Mouse (Mus musculus): ENCODE results near the gene Cyp2c70. TPM values are rescaled to one million over a fixed set of nuclear protein-coding genes. Genes with fewer than 3 reads are reported as not detected.
A peak's percentile ranks its signal among the peaks of the same experiment; 100 is the strongest.
"Not testable (repeated sequence)": the region's sequence is repeated elsewhere in the genome, so short reads cannot be mapped to it uniquely, and the experiment has no call there.

Cyp2c70 gene
- total RNA-seq, 1 experiment, result not detected

- H3K9ac ChIP-seq (ENCODE audit: insufficient read depth, low read depth, low read length, poor library complexity, severe bottlenecking), result no peak overlapping the region
- H3K36me3 ChIP-seq (ENCODE audit: control insufficient read depth, insufficient read depth, low read length, poor library complexity, severe bottlenecking), result no peaks in the 10 kb centered on the region
- no peak for DNase-seq (ENCODE audit: low read depth, low spot score)
- TF ChIP-seq ZNF384 (IDR thresholded peaks at IDR 0.05; ENCODE audit: low read depth, low read length), result no peak
- no peak for TF ChIP-seq ZC3H11A (IDR thresholded peaks at IDR 0.05; ENCODE audit: borderline replicate concordance, low read depth, low read length)
- no peak for TF ChIP-seq MAFK (IDR thresholded peaks at IDR 0.05; ENCODE audit: insufficient read depth, low read depth, low read length)
- no peak for TF ChIP-seq CHD2 (IDR thresholded peaks at IDR 0.05; ENCODE audit: low read depth, low read length)
- TF ChIP-seq HCFC1 (IDR thresholded peaks at IDR 0.05; ENCODE audit: borderline replicate concordance, insufficient read depth, low read length), result no peak
- H3K27ac ChIP-seq (ENCODE audit: insufficient read depth, low read depth, low read length, poor library complexity, severe bottlenecking), result no peak overlapping the region
- H3K4me3 ChIP-seq (ENCODE audit: insufficient read depth in 1 of 2, low read depth in 1 of 2, low read length in 2 of 2, poor library complexity in 1 of 2, severe bottlenecking in 1 of 2), result no peak overlapping the region
- in situ Hi-C loops (cut with MboI; ENCODE audit: low sequenced_read_pairs in 2 of 2, unreplicated experiment in 2 of 2), result no loop called here
- H3K9me3 ChIP-seq (ENCODE audit: control insufficient read depth, insufficient read depth, low read depth, low read length), result no peaks in the 10 kb centered on the region
- no peaks in the 10 kb centered on the region for H3K4me1 ChIP-seq (ENCODE audit: control insufficient read depth in 2 of 2, insufficient read depth in 2 of 2, low read length in 2 of 2, poor library complexity in 1 of 2)
Measured at GRCm38 (mm10) chr19:40190596-40190995, 3.5 kb upstream of the Cyp2c70 start.

GRCm38 (mm10) chr19:40183600-40183999 lies 3.5 kb downstream of the Cyp2c70 start:
- no peak overlapping the region for H3K4me3 ChIP-seq (ENCODE audit: insufficient read depth in 1 of 2, low read depth in 1 of 2, low read length in 2 of 2, poor library complexity in 1 of 2, severe bottlenecking in 1 of 2)
- no peaks in the 10 kb centered on the region for H3K36me3 ChIP-seq (ENCODE audit: control insufficient read depth, insufficient read depth, low read length, poor library complexity, severe bottlenecking)
- H3K27ac ChIP-seq (ENCODE audit: insufficient read depth, low read depth, low read length, poor library complexity, severe bottlenecking), result no peak overlapping the region
- no peak for DNase-seq (ENCODE audit: low read depth, low spot score)
- in situ Hi-C loops (cut with MboI; ENCODE audit: low sequenced_read_pairs in 2 of 2, unreplicated experiment in 2 of 2), result no loop called here
- H3K4me1 ChIP-seq (ENCODE audit: control insufficient read depth in 2 of 2, insufficient read depth in 2 of 2, low read length in 2 of 2, poor library complexity in 1 of 2), result no peaks in the 10 kb centered on the region
- TF ChIP-seq MAFK (IDR thresholded peaks at IDR 0.05; ENCODE audit: insufficient read depth, low read depth, low read length) (no peak), HCFC1 (IDR thresholded peaks at IDR 0.05; ENCODE audit: borderline replicate concordance, insufficient read depth, low read length) (no peak), CHD2 (IDR thresholded peaks at IDR 0.05; ENCODE audit: low read depth, low read length) (no peak), ZC3H11A (IDR thresholded peaks at IDR 0.05; ENCODE audit: borderline replicate concordance, low read depth, low read length) (no peak), ZNF384 (IDR thresholded peaks at IDR 0.05; ENCODE audit: low read depth, low read length) (no peak)
- H3K9me3 ChIP-seq (ENCODE audit: control insufficient read depth, insufficient read depth, low read depth, low read length), result no peaks in the 10 kb centered on the region
- H3K9ac ChIP-seq (ENCODE audit: insufficient read depth, low read depth, low read length, poor library complexity, severe bottlenecking), result no peak overlapping the region

- in situ Hi-C loops (cut with MboI; ENCODE audit: low sequenced_read_pairs in 2 of 2, unreplicated experiment in 2 of 2), result no loop called here
Measured at GRCm38 (mm10) chr19:40178311-40178710, 8.8 kb downstream of the Cyp2c70 start.

GRCm38 (mm10) chr19:40168391-40168790 lies 18.7 kb downstream of the Cyp2c70 start:
- H3K9me3 ChIP-seq (ENCODE audit: control insufficient read depth, insufficient read depth, low read depth, low read length); H3K4me3 ChIP-seq (ENCODE audit: insufficient read depth in 1 of 2, low read depth in 1 of 2, low read length in 2 of 2, poor library complexity in 1 of 2, severe bottlenecking in 1 of 2); H3K9ac ChIP-seq (ENCODE audit: insufficient read depth, low read depth, low read length, poor library complexity, severe bottlenecking); H3K4me1 ChIP-seq (ENCODE audit: control insufficient read depth in 2 of 2, insufficient read depth in 2 of 2, low read length in 2 of 2, poor library complexity in 1 of 2); H3K27ac ChIP-seq (ENCODE audit: insufficient read depth, low read depth, low read length, poor library complexity, severe bottlenecking); H3K36me3 ChIP-seq (ENCODE audit: control insufficient read depth, insufficient read depth, low read length, poor library complexity, severe bottlenecking); DNase-seq (ENCODE audit: low read depth, low spot score); in situ Hi-C loops (cut with MboI; ENCODE audit: low sequenced_read_pairs in 2 of 2, unreplicated experiment in 2 of 2): not testable (repeated sequence)

More at GRCm38 (mm10) chr19:40178311-40178710, 8.8 kb downstream of the Cyp2c70 start:
- Histone ChIP-seq H3K4me1 (ENCODE audit: control insufficient read depth in 2 of 2, insufficient read depth in 2 of 2, low read length in 2 of 2, poor library complexity in 1 of 2) (peaks cover 1% of the 10 kb centered on the region in 2 experiments; a peak in 1 of 4 replicates), H3K4me3 (ENCODE audit: insufficient read depth in 1 of 2, low read depth in 1 of 2, low read length in 2 of 2, poor library complexity in 1 of 2, severe bottlenecking in 1 of 2) (no peak overlapping the region), H3K36me3 (ENCODE audit: control insufficient read depth, insufficient read depth, low read length, poor library complexity, severe bottlenecking) (no peaks in the 10 kb centered on the region), H3K9me3 (ENCODE audit: control insufficient read depth, insufficient read depth, low read depth, low read length) (no peaks in the 10 kb centered on the region), H3K27ac (ENCODE audit: insufficient read depth, low read depth, low read length, poor library complexity, severe bottlenecking) (no peak overlapping the region), H3K9ac (ENCODE audit: insufficient read depth, low read depth, low read length, poor library complexity, severe bottlenecking) (no peak overlapping the region)
- DNase-seq (ENCODE audit: low read depth, low spot score), result no peak
- TF ChIP-seq ZNF384 (IDR thresholded peaks at IDR 0.05; ENCODE audit: low read depth, low read length), result no peak
- no peak for TF ChIP-seq CHD2 (IDR thresholded peaks at IDR 0.05; ENCODE audit: low read depth, low read length)
- no peak for TF ChIP-seq HCFC1 (IDR thresholded peaks at IDR 0.05; ENCODE audit: borderline replicate concordance, insufficient read depth, low read length)
- no peak for TF ChIP-seq MAFK (IDR thresholded peaks at IDR 0.05; ENCODE audit: insufficient read depth, low read depth, low read length)
- no peak for TF ChIP-seq ZC3H11A (IDR thresholded peaks at IDR 0.05; ENCODE audit: borderline replicate concordance, low read depth, low read length)

GRCm38 (mm10) chr19:40126996-40127395 lies 60.1 kb downstream of the Cyp2c70 start:
- H3K9me3 ChIP-seq (ENCODE audit: control insufficient read depth, insufficient read depth, low read depth, low read length); in situ Hi-C loops (cut with MboI; ENCODE audit: low sequenced_read_pairs in 2 of 2, unreplicated experiment in 2 of 2); H3K4me3 ChIP-seq (ENCODE audit: insufficient read depth in 1 of 2, low read depth in 1 of 2, low read length in 2 of 2, poor library complexity in 1 of 2, severe bottlenecking in 1 of 2); H3K36me3 ChIP-seq (ENCODE audit: control insufficient read depth, insufficient read depth, low read length, poor library complexity, severe bottlenecking); DNase-seq (ENCODE audit: low read depth, low spot score); H3K4me1 ChIP-seq (ENCODE audit: control insufficient read depth in 2 of 2, insufficient read depth in 2 of 2, low read length in 2 of 2, poor library complexity in 1 of 2); H3K9ac ChIP-seq (ENCODE audit: insufficient read depth, low read depth, low read length, poor library complexity, severe bottlenecking); H3K27ac ChIP-seq (ENCODE audit: insufficient read depth, low read depth, low read length, poor library complexity, severe bottlenecking): not testable (repeated sequence)

GRCm38 (mm10) chr19:40125165-40125564 lies 62.0 kb downstream of the Cyp2c70 start:
- H3K36me3 ChIP-seq (ENCODE audit: control insufficient read depth, insufficient read depth, low read length, poor library complexity, severe bottlenecking); H3K9ac ChIP-seq (ENCODE audit: insufficient read depth, low read depth, low read length, poor library complexity, severe bottlenecking); in situ Hi-C loops (cut with MboI; ENCODE audit: low sequenced_read_pairs in 2 of 2, unreplicated experiment in 2 of 2); H3K4me1 ChIP-seq (ENCODE audit: control insufficient read depth in 2 of 2, insufficient read depth in 2 of 2, low read length in 2 of 2, poor library complexity in 1 of 2); H3K9me3 ChIP-seq (ENCODE audit: control insufficient read depth, insufficient read depth, low read depth, low read length); DNase-seq (ENCODE audit: low read depth, low spot score); H3K27ac ChIP-seq (ENCODE audit: insufficient read depth, low read depth, low read length, poor library complexity, severe bottlenecking): not testable (repeated sequence)
- H3K4me3 ChIP-seq (ENCODE audit: insufficient read depth in 1 of 2, low read depth in 1 of 2, low read length in 2 of 2, poor library complexity in 1 of 2, severe bottlenecking in 1 of 2), result peak overlapping the region in 1 of 2 experiments; percentile 19; a peak in 1 of 4 replicates

GRCm38 (mm10) chr19:40119624-40120023 lies 67.5 kb downstream of the Cyp2c70 start:
- H3K4me3 ChIP-seq (ENCODE audit: insufficient read depth in 1 of 2, low read depth in 1 of 2, low read length in 2 of 2, poor library complexity in 1 of 2, severe bottlenecking in 1 of 2); H3K27ac ChIP-seq (ENCODE audit: insufficient read depth, low read depth, low read length, poor library complexity, severe bottlenecking); DNase-seq (ENCODE audit: low read depth, low spot score); H3K4me1 ChIP-seq (ENCODE audit: control insufficient read depth in 2 of 2, insufficient read depth in 2 of 2, low read length in 2 of 2, poor library complexity in 1 of 2); H3K9ac ChIP-seq (ENCODE audit: insufficient read depth, low read depth, low read length, poor library complexity, severe bottlenecking); H3K9me3 ChIP-seq (ENCODE audit: control insufficient read depth, insufficient read depth, low read depth, low read length); H3K36me3 ChIP-seq (ENCODE audit: control insufficient read depth, insufficient read depth, low read length, poor library complexity, severe bottlenecking); in situ Hi-C loops (cut with MboI; ENCODE audit: low sequenced_read_pairs in 2 of 2, unreplicated experiment in 2 of 2): not testable (repeated sequence)

Measured in ES-E14 (cell line).